Mouse (Mus musculus): ENCODE measurements at regions not wholly inside any gene's neighbourhood (a gene's known extent, or its start where the extent isn't known, plus 50 kb on each side); places are given as distances from the start of the nearest gene placed in this dataset.
"Not testable (repeated sequence)": the region's sequence is repeated elsewhere in the genome, so short reads cannot be mapped to it uniquely, and the experiment has no call there.

DNA sequence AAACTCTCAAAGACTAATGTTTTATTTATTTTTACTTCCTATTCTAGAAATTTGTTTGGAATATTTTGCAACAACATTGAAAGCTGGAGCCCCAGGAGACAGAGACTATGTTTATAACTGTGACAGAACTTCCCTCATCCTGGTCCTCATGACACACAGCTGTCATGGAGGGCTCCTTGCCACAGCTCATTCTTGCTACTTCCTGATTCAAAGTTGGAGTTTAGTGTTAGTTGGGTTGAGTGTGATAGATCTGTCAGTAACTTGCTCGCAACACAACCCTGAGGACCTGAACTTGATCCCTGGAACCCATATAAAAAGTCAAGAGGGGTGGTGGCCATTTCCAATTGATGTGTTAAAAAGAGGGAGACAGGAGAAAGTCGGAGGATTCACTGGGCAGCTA lies 328.3 kb upstream of the Nox3 start:
- no peak for DNase-seq (ENCODE audit: low spot score in 2 of 2)

DNA sequence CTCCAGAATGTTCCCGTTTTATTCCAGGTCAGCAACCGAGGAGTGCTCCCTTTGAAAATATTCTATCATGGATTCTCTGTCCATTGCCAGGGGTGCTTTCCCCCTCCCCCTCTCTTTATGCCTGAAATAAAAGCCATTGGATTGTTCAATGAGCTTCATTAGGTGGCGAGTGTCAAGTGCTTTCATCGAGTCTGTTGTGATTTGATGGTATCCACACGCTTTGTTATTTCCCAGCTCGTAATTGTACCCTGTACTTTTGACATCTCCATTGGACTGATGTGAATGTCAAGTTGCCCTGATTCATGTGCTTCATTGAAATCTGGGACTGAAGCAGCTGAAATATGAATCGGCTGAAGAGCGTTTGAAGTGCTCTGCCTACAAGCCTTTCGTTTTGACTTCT lies 333.1 kb upstream of the Nox3 start:
- no peak for DNase-seq (ENCODE audit: low spot score in 2 of 2)

DNA sequence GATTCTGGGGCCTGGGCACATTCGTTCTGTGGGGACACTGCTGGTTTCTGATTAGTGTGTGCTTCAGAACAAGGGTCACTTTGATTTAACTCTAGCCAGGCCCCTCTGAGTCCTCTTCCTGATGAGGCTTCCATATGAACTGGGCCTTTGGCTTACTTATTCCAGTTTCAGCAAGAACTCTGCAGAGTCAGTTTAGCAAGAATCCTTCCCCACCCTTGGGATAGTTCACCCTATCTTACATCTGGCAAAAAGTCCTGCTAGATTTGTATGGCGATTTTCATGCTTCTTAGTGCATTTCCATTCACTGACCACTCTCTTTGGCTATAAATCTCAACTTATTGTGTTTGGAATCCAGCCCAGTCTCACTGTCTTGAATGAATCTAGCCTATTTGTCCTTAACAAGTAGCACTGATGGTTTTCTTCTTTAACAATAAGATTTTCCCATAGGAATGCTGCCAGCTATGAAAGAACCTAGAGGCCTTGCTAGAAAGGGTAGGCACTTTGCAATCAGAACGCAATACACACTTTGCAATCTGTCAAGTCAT lies 338.8 kb upstream of the Nox3 start:
- no peak for DNase-seq (ENCODE audit: low spot score in 2 of 2)

DNA sequence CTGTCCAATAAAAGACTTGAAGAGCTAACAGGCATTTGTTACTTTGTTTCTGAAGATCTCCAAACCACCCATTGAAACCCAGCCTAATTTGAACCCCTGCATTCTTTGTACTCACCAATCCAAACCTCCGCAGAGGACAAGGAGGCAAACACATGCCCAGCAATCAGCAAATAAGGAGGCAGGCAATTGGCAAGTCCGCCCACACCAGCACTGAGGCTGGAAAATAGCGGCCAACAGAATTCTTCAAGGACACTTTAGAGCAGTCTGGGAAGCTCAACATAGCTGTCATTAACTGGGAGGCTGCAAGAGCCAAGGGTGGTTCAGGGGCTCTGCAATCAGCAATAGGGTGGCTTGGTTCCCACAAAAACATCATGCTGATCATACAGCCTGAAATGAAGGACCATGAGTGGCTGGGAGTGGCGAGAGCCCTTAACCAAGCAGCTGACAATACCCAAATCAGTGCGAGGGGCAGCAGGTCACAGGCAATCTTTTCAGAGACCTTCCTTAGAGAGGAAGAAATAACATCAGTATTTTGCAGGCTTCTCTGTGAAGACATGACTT lies 344.1 kb upstream of the Nox3 start:
- DNase-seq (ENCODE audit: low spot score in 2 of 2), result peak; percentile 43

DNA sequence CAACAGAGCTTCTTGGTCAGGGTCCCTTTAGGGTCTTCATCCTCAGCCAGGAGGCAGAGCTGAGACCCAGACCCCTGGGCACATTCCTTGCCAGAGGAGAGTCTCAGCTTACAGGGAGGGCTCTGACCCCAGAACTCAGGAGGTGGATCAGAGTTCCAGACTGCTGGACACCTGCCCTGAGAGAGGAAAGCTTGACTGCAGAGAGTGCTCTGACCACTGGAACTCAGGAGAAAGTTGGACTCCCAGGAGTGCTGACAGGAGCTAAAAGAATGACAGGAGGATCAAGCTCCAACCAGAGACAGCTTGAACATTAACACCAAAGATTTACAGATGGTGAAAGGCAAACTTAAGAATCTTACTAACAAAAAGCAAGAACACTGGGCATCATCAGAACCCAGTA lies 364.1 kb upstream of the Nox3 start:
- not testable (repeated sequence) for DNase-seq (ENCODE audit: low spot score in 2 of 2)

DNA sequence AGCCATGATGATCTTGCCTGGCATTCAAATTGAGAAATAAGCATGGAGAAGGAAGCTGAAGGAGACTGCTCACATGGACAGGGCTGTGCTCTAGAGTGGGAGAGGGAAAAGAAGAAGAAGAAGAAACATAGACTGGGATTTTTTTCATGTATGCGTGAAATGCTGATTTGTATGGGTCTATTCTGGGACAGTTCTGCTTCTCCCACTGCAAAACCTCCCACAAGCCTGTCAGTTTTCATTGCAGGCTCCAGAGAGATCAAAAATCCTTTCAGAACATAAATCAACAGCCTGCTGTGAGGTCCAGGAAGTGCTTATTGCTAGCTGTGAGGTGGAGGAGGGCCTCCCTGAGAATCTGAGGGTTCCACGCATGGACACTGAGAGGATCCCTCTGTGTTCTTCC lies 377.3 kb upstream of the Nox3 start:
- no peak for DNase-seq (ENCODE audit: low spot score in 2 of 2)

DNA sequence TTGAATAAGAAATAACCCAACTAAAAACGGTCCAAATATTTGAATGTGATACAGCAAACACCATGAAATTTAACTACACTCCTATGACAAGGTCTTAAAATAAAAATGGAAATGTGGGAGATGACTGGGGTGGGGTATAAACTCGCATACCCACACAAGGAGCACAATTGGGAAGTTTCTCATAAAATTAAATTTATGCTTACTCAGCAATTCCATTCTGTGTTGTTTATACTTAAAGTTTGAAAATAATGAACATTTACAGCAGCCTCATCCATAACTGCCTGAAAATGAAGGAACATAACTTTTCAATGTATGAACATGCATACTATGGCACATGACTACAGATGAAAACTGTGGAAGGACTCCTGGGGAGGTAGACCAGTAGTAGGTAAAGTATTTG lies 384.5 kb upstream of the Nox3 start:
- DNase-seq (ENCODE audit: low spot score in 2 of 2), result no peak

DNA sequence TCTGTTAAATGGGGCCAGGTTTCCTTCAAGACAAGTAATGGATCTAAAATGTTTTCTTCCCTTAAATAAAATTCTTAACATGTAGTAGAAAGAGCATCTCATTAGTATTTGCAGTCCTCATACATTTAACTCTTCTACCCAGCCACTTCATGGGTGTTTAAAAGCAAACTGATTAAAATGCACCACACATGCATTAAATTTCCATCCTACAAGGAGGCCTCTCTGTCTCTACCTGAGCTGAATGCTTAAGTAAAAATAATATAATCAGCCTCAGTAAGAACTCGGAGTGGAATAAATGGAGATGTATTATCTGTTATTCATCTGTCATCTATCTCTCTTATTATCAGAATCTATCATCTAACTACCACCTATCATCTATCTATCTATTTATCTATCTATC lies 398.6 kb upstream of the Nox3 start:
- DNase-seq (ENCODE audit: low spot score in 2 of 2), result no peak

DNA sequence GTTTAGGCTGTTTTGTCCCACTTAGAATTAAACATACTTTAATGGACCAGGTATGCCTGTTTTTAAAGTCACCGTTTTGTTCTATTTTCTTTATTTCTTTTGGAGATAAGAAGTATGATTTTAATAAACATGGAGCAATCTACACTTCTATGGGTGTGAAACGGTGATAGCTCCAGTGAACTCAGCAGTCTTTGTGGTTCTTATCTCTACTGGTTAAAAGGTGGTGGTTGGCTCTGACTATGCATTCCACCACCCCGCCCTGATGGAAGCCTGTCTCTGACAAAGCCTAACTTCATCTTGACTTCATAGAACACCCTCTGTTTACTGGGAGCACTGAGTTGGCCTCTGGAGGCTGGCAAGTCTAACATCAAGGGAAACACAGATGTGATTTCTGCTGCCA lies 407.3 kb upstream of the Nox3 start:
- no peak for DNase-seq (ENCODE audit: low spot score in 2 of 2)

DNA sequence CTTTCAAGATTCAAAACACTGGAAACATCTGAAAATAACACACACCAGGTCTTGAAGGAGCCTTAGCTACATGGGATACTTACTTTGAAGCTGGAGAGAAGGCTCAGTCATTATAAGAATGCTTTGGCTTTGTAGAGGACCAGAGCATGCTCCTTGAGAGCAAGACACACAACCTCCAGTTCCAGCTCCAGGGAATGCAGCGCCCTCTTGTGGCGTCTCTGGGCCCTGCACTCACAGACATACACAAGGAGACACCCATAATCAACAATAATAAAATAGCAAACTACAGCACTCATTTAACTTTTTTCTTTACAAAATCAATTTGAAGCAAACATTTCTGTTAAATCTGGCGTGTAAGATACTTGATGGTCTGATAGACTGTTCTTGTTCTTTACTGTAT lies 413.2 kb upstream of the Nox3 start:
- no peak for DNase-seq (ENCODE audit: low spot score in 2 of 2)

DNA sequence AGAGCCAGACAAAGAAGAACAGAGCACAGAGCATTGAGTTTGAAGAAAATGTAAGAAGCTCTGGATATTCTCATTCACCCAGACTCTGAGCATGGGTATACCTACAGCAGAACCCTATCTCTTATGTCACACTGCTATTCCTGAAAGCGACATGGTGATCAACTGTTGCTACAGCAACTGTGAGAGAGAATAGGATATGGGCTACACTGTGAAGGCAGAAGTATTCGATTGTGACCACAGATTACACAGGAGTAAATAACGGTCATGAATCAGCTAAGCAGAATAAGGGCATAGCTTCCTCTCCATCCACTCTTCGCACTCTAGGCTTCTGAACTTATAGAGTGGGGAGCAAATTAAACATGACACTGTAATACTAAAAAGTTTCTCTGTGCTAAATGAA lies 417.0 kb upstream of the Nox3 start:
- no peak for DNase-seq (ENCODE audit: low spot score in 2 of 2)

DNA sequence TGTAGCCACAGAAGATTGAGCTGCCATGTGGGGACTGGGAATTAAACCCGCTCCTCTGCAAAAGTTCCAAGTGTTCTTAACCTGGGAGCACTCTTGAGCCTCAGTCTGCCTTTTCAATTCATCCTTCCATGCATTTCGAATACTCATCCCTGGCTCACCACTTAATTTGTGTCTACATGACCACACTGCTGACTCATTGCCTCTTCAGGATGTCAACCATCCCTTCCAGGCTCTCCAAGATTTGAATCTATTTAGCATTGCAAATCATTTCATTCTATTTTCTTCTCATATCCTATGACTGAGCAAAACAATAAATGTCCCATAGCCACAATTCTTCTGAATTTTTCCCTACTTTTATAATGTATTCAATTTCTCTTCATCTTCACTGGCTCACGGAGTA lies 420.4 kb upstream of the Nox3 start:
- DNase-seq (ENCODE audit: low spot score in 2 of 2), result no peak

DNA sequence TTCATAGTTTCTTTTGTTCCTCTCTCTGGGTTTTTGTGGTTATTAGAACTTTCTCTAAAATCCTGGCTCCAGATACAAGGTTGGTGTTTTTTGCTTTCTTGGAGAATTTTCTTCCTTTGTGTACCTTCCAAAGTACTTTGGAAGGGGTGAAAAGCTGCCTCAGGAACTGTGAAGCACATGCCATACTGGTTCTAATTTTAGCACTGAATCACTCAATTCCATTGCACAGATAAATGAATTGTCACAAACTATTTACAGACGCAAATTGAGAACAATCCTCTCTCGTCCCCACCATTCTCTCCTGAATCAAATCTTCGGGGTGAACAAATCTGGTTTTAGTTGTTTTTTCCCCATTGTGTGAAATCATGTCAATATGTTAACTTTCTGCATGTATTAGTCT lies 437.6 kb upstream of the Nox3 start:
- DNase-seq (ENCODE audit: low spot score in 2 of 2), result peak; percentile 3 to 23

DNA sequence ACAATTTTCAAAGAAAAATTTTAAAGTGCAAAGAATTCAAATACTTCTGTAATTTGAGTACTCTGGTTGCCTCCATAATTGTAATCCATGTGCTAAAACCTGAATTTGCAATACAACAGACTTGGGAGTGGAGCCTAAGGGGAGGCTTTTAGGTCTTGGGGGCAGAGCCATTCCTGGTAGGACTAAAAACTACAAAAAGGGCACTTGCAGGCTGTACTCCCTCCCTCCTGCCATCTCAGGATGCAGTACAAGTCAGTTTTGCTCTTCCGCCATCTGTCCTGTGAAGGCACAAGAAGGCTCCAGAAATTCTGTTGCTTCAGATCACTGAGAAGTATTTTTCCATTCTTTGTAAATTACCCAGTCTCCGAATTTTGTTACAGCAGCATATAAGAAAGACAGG lies 467.4 kb upstream of the Nox3 start:
- DNase-seq (ENCODE audit: low spot score in 2 of 2), result no peak

DNA sequence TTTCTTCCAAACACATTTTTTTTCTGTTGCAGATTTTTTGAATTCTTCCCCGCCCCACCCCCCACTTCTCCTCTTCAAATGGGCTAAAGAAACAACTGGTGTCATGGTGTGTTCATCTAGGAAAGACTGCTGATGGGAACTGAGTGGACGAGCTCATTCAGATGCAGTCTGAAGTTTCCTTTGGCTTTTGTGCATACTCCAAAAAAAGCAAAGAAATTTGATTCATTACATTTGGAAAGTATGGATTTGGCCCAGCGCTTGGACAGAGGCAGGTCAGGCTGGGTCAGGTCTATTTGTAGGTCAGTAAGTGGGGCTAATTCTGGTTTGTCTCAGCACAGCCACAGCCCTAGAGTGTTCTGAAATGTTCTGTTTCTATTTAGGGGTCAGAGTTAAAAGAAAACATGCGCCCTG lies 477.9 kb upstream of the Nox3 start:
- peak; percentile 67 to 73 for DNase-seq (ENCODE audit: low spot score in 2 of 2)

DNA sequence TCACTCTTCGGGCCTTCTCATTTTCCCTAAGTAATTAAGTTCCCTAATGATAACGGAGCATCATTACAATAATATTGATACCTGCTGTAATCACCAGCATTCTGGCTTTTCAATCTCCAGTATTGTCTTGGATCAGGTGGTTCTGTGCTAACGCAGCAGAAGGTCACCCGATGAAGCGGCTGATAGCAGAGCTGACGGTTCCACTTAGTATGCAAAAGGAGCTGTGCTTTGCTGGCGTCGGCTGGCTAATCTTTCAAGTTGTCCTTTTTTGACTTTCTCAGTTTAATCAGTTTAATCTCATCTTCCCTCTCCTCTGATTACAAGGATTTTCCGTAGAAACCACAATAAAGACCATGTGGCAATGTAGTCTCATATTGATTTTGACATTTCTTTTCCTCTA lies 478.9 kb upstream of the Nox3 start:
- DNase-seq (ENCODE audit: low spot score in 2 of 2), result no peak

DNA sequence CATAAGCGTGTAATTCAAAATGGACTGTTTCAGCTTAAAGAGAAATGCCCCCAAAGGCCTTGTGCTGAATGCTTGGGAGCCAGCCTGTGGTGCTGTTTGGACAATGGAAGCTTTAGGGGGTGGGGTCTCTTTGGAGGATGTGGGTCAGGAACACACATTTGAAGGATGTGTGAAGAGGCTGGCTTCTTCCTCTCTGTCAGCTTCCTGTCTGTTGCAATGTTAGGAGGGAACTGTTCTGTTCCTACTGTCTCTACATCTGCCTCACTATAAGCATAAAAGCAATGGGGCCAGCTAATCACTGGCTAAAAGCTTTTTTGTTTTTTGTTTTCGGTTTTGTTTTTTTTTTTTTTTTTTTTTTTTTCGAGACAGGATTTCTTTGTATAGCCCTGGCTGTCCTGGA lies 480.5 kb upstream of the Nox3 start:
- DNase-seq (ENCODE audit: low spot score in 2 of 2), result no peak

DNA sequence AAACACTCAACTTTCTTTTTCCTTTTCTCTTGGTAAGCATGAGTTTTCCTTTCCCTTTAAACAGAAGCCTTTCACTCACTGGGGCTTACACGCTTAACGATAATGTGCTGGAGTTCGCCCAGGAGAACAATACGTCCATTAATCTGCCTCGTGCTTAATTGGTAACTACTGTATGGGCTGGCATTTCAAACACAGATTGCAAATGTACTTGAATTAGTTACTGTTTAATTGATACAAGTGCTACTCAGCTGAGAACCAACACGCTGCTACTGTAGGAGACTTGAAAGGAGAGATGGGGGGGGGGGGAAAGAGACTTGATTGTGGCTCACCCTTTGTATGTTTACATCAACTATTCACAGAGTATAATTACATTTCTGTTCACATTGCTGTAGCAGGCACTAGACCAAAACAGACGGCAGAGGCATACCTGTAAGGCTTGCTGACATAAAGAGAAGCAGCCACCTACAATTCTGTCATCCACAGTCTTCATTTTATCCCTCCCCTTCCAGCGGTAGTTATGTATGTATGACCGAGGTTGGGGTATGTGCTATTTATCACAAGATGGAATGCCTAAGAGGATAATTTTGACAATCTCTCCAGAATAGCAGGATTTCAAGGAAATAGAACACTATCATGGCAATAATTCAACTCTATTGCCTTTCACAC lies 481.6 kb upstream of the Nox3 start:
- no peak for DNase-seq (ENCODE audit: low spot score in 2 of 2)

DNA sequence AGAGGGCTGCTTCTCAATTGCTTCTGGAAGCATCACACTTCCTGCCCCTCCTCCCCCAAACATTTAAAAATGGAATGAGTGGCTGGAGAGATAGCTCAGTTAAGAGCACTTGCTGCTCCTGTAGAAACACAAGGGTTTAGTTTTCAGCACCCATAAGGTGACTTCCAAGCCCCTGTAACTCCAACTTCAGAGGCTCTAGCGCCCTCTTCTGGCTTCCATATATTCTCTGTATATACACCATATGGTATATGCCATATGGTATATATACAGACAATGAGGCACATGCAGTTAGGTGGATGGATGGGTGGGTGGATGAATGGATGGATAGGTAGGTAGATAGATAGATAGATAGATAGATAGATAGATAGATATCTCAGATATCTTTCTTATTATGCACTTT lies 483.2 kb upstream of the Nox3 start:
- no peak for DNase-seq (ENCODE audit: low spot score in 2 of 2)

DNA sequence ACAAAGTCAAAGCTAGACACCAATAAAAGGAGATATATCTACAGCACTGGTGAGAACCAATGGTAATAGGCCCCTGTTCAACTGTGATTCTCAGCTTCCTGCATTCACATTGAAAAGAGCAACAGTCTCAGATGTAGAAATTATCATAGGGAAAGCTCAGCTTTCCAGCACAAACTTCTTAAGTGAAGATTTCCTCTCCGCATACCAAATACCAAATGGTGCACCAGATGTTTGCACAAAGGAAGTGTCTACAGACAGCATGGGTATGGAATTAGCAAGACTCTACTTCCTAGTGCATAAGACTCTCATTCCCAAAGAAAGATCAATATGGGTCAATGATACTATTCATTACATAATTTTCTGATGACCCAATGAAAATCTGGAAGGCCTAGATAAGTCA lies 486.0 kb upstream of the Nox3 start:
- DNase-seq (ENCODE audit: low spot score in 2 of 2), result no peak

DNA sequence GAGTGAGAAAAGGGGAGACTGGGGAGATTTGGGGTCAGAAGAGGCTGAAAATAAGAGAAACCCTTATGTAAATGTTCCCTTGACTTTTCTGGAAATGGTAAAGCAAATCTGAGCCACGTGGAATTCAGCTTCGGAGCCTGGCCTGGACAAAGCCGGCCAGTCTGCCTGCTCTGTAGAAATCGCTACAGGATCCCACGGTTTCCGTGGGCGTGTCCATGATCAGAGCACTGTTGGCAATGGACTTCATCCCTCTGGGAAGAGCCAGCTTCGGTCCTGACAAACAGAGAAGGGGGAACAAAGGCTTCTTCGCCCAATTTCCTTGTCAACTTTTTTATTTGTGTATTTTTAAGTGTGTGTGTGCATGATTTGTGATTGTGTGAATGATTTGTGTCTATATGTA lies 490.7 kb upstream of the Nox3 start:
- peak in 1 of 2 experiments; percentile 7 for DNase-seq (ENCODE audit: low spot score in 2 of 2)

DNA sequence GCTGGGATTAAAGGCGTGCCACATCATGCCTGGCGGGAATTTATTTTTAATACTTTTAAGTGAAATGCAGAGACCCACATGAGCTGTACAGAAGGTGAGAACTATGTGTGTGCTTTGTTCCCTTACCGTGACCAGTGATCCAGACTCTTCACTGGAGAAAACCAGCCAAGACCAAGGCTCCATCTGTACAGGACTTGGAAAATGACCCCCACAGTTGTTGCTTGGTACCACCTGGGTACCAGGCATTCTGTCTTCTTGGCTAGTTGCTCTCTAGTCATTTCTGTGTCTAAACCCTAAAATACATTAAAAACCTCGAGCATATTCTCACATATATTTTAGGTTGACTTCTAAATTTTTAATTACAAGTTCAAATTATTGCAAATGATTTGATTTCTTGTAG lies 491.5 kb upstream of the Nox3 start:
- no peak for DNase-seq (ENCODE audit: low spot score in 2 of 2)

DNA sequence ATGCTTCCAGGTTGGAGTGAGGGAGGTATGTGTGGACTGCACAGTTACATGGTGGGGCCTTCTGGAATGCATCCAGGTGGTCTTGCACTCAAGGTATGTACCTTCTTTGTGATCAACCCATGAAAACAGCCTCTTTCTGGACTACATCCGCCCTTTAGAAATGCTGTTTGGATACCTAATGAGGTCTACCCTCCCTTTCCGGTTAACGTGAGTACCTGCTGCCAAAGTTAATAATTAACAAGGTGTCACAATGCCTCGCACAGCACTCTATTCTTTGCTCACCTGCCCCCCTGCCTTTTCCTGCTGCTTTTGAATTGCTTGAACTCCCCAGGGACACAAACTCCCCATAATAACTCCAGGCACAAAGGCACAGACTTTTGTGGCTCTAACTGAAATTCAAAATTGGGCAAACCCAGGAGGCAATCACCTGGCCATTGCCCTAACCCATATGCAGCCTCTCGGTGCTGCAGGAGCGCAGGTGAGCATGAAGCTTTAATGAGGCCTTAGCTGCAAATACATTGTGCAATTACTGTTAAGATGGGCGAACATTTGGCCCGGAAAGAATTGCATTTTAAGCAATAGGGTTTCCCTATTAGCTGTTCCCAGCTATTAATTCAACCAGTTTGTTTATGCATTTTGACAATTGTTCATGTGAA lies 500.9 kb upstream of the Nox3 start:
- no peak for DNase-seq (ENCODE audit: low spot score in 2 of 2)
